Mouse (Mus musculus) lung, adult 2 months (tissue): ENCODE results near the gene Fbxl17. TPM values are rescaled to one million over a fixed set of nuclear protein-coding genes. Genes with fewer than 3 reads are reported as not detected.

ENCODE experiments used
- DNase-seq: peaks from one replicate; pipeline ENCODE4 v3.0.0; 2022
- H3K4me1 ChIP-seq: fragments of 200-500 bp; 2 replicates; pipeline ENCODE4 v1.6.1; 2011; ENCODE audit warnings: low read length; ENCODE audit not compliant: control insufficient read depth, insufficient read depth
- H3K4me3 ChIP-seq: fragments of 200-500 bp; replicated peaks from 2 replicates; pipeline ENCODE3; 2011; ENCODE audit warnings: low read depth, mild to moderate bottlenecking, control low read depth, low read length; ENCODE audit errors: extremely low read depth
- CTCF ChIP-seq: fragments of 200-500 bp; IDR thresholded peaks from 2 replicates; pipeline ENCODE4 v1.5.1; 2011; ENCODE audit warnings: mild to moderate bottlenecking, low read length, control low read depth; ENCODE audit not compliant: insufficient read depth
- POLR2A ChIP-seq: fragments of 200-500 bp; IDR thresholded peaks from 2 replicates; pipeline ENCODE4 v1.6.1; 2011; ENCODE audit warnings: low read depth, mild to moderate bottlenecking, control low read depth, low read length, borderline replicate concordance; ENCODE audit errors: extremely low read depth
- WGBS: fragments of 180-500 bp; shearing (Covaris S2); methylation state at CpG from one replicate; pipeline ENCODE4 v1.1.7; 2018; 5-methylcytosine and 5-hydroxymethylcytosine counted together
- polyA plus RNA-seq: library from polyadenylated mRNA; depleted of rRNA; stranded (reverse); fragments of >200 nt; gene quantifications from 2 replicates; pipeline ENCODE4 v1.2.3, GENCODE M21; 2012

Fbxl17 gene
- polyA plus RNA-seq, 1 experiment, result 7.5 TPM

DNA sequence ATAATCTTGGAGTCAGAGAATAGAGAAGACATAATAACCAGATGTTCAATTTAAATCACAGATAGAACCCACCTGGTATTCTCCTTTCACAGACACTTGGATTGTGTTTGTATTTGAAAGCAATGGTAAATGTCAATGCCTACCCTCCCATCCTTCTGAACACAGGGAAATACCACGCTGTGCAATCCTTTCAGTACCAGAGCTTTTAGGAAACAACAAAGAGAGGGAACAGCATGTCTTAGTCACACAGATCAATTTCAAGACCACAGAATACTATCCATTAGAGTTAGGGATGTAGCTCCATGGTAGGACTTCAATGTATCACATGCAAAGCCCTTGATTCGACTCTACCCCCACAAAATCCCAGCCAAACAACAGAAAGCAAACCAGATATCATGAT lies 148.1 kb downstream of the Fbxl17 start:
- TF ChIP-seq CTCF (no peak), POLR2A (no peak)
- Histone ChIP-seq H3K4me3 (no peak overlapping the region), H3K4me1 (no peaks in the 10 kb centered on the region)
- DNase-seq, result no peak
- 84% methylated on average over 2 of the region's 2 CpGs for WGBS

DNA sequence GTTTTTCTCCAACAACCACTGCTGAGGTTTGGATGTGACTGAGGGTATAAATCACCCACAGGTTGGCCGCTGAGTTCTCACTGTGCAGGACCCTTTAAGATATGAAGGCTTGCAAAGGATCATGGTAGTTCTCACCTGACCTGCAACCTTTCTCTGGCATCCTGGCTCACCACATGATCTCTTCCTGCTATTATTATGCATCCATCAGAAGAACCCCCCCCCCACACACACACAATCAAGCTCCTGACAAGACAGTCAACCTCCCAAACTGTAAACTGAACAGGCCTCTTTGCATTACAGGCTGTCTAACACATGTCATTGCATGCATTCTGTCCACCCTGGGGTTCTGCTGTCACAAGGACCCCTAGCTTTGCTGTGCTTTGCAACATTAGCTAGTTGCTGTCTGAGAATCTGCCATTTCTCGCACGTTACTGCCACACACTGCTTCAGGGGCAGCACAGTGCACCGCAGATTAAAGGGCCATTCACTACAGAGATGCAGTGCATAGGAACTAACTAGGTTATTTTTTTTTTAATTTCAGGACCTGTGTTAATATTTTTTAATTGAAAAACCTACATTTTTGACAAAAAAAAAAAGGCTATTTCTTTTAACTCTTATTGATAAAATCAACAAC lies 148.8 kb downstream of the Fbxl17 start:
- Histone ChIP-seq H3K4me3 (no peak overlapping the region), H3K4me1 (no peaks in the 10 kb centered on the region)
- 90% methylated on average over 4 of the region's 4 CpGs for WGBS
- no peak for DNase-seq
- no peak for TF ChIP-seq POLR2A
- no peak for TF ChIP-seq CTCF

DNA sequence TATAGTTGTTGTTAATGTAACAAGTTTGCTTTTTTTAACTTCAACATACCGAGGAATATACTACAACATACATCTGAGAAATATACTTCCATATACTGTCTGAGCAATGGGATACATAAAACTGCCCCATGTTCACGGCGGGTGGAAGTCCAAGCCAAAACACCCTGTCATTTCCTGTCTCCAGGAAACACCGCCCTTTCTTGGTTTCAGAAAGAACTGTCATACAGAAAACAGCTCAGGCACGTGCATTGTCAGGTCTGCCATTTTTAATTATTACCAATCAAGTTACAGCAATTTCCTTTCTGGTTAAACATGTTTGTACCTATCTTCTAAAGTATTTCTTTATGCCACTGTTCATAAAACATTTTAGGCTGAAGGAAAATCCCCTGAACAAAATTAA lies 155.7 kb downstream of the Fbxl17 start:
- no peak overlapping the region for H3K4me3 ChIP-seq
- no peak for DNase-seq
- 57% methylated on average over 5 of the region's 5 CpGs for WGBS
- no peaks in the 10 kb centered on the region for H3K4me1 ChIP-seq
- TF ChIP-seq CTCF, result no peak
- TF ChIP-seq POLR2A, result no peak

DNA sequence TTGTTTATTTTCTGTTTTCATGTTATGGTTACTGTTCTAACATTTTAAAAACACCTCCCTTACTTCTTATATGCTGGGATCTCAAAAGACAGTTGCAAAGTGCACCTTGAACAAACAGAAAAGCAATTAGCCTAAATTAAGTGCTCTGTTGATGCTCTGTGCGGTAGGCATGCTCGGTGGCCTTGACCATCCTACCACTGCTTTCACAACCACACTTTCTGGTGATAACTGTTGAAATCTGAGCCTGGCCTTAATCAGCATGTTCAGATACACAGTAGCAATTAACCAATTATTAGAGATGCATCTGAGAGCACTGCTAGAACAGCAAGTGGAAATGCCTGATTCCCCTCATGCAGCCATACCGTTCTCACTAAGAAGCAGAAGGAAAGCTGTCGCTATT lies 156.7 kb downstream of the Fbxl17 start:
- Histone ChIP-seq H3K4me1 (no peaks in the 10 kb centered on the region), H3K4me3 (no peak overlapping the region)
- no peak for DNase-seq
- TF ChIP-seq CTCF (no peak), POLR2A (no peak)
- WGBS, result 94% methylated on average over 4 of the region's 4 CpGs

DNA sequence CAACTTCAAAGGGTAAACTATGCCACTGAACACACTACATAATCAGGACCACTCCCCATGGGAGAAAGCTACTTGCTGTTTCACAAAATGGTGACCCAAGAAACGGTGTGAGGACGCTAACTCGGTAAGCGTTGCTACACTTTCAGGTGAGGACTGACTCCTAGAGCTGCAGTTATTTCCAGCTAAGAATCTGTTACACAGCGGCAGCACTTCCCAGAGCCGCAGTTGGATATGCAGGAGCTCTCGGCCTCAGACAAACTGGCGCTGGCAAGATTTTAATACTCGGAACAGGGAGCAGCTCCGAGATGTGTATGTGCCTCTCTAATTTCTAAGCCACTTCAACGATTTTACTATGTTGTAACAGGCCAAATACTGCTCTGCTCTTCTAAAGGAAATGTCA lies 157.4 kb downstream of the Fbxl17 start:
- no peak for DNase-seq
- Histone ChIP-seq H3K4me3 (no peak overlapping the region), H3K4me1 (no peaks in the 10 kb centered on the region)
- no peak for TF ChIP-seq POLR2A
- WGBS, result 73% methylated on average over 11 of the region's 11 CpGs

DNA sequence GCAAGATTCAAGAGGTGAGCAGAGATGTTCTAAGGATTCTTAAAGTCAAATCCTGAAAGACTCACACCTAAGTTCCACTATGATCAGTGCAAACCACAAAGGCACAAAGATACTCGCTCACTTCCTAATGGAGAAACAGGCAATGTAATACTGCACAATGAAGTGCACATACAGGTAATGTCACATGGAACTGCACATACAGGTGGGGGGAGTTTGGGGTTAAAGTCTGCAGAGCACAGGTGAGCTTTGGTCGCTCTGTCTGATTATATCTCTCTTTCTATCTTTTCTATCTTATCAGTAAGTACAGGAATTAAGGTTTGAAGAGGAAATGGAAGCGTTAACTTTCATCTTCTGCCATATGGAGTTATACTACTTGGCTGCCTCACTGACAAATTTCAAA lies 158.6 kb downstream of the Fbxl17 start:
- no peaks in the 10 kb centered on the region for H3K4me1 ChIP-seq
- WGBS, result 79% methylated on average over 3 of the region's 3 CpGs
- no peak for TF ChIP-seq POLR2A
- TF ChIP-seq CTCF, result no peak
- no peak overlapping the region for H3K4me3 ChIP-seq
- DNase-seq, result no peak

DNA sequence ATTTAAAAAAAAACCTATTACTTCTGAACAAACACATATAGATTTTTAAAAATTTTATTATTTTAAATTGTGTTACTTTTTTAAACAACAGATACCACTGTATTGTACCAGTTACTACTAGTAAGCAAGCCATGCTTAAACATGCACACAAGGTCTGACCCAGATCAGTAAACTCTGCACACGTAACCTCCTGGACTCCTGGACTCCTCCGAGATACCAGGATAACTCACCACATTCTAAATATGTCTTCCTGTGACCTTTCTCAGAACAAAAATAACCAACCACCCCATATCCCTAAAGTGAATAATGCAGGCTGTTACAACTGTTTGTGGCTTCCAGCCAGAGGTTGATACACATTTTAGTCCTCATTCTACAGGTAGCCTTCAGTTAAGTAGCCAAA lies 170.9 kb downstream of the Fbxl17 start:
- Histone ChIP-seq H3K4me1 (no peaks in the 10 kb centered on the region; the same call in 1 of the 2 replicates), H3K4me3 (no peak overlapping the region)
- 83% methylated on average over 2 of the region's 2 CpGs for WGBS
- DNase-seq, result no peak
- TF ChIP-seq CTCF, result no peak
- TF ChIP-seq POLR2A, result no peak

DNA sequence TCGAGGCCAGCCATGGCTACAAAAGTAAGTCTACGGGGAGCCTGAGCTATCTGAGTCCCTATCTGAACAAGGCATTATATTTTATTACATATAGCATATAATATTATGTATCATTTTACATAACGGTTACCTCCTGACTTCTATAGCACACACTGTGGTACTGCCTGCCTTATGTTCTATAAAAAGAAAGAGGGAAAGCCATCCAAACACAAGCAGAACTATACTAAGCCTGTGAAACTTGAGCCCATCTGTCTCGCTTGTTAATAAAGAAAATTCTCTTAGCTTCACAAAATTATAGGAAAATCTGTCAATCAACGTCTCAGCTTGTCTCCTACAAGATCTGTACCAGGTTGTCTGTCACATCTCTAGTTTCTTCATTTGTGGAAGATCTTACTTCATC lies 173.6 kb downstream of the Fbxl17 start:
- 92% methylated on average over 5 of the region's 5 CpGs for WGBS
- TF ChIP-seq CTCF, result no peak
- H3K4me3 ChIP-seq, result no peak overlapping the region
- DNase-seq, result no peak
- H3K4me1 ChIP-seq, result no peaks in the 10 kb centered on the region

DNA sequence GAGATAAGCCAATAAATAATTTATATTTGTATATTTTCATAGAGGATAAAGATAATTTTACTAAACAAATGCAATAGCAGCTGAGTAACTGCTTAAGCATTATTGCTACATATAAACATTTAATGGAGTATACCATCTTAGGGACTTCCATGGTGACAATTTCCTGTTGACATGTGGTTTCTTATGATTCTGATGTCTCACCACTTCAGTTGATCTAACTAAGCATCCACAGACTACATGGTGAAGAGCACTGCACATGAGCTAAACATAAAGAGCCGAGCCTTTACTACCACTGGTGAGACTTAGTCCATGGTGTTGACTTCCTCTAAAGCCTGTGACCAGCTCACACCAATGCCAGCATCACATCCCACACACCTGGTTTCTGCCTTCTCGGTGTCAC lies 175.1 kb downstream of the Fbxl17 start:
- 87% methylated on average over 2 of the region's 2 CpGs for WGBS

DNA sequence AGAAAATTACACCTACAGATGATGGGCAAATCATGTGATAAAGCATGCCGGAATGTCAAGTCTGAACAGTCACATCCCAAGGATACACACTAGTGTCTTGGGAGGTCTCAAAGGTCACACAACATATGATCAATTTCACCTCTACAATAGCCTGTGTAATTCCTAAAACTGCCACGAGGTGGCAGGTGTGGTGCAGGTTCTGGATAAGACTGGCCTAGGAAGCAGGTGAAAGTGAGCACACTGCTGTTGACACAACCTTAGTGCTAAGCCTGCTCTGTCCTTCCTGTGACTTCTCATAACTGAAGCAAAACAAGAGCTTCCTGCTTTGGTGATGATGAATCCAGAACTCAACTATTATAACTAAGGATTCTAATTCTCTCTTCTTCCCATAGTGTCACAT lies 175.8 kb downstream of the Fbxl17 start:
- peak; percentile 66 for DNase-seq
- 30% methylated on average over 2 of the region's 2 CpGs for WGBS
- no peaks in the 10 kb centered on the region for H3K4me1 ChIP-seq
- TF ChIP-seq CTCF, result peak; percentile 90
- no peak for TF ChIP-seq POLR2A
- H3K4me3 ChIP-seq, result no peak overlapping the region

More for the DNA sequence above, 175.1 kb downstream of the Fbxl17 start:
- TF ChIP-seq CTCF (no peak), POLR2A (no peak)
- DNase-seq, result no peak
- Histone ChIP-seq H3K4me1 (no peaks in the 10 kb centered on the region), H3K4me3 (no peak overlapping the region)

DNA sequence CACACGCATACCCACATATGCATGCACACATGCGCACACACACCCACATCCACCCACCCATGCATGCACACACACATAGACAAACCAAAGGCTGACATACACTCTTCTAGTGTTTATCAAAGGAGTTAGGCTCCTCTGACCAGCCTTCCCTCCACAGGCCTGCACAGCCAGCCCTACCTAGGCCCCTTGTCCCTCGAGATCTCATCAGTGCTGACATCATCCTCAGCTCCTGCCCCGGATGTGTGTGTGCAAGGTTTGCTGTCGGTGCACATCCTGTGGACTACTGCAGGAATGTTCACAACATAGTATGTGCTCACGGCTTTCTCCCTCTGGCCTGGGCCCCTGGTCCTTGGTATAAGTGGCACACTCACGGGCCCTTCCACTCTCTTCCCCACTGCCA lies 177.0 kb downstream of the Fbxl17 start:
- no peak for TF ChIP-seq CTCF
- TF ChIP-seq POLR2A, result no peak
- Histone ChIP-seq H3K4me1 (no peaks in the 10 kb centered on the region), H3K4me3 (no peak overlapping the region)
- DNase-seq, result no peak
- 68% methylated on average over 7 of the region's 7 CpGs for WGBS
